Mouse (Mus musculus): ENCODE results near the gene Kiz. TPM values are rescaled to one million over a fixed set of nuclear protein-coding genes. Genes with fewer than 3 reads are reported as not detected.

Kiz gene
- polyA plus RNA-seq, 1 experiment from 2014 or later = 27.9 TPM

- H3K4me2 ChIP-seq (ENCODE audit: low read length) = peak overlapping the region; percentile 49
- peaks cover 37% of the 10 kb centered on the region for H3K27me3 ChIP-seq (ENCODE audit: control insufficient read depth, insufficient read depth, low read depth, low read length)
- peak overlapping the region; percentile 83 for H3K27ac ChIP-seq (ENCODE audit: low read length)
- no peaks in the 10 kb centered on the region for H3K9me3 ChIP-seq (replicated peaks; ENCODE audit: control insufficient read depth, low read length, poor library complexity, severe bottlenecking)
- no peak for ATAC-seq
- H3K36me3 ChIP-seq (ENCODE audit: control insufficient read depth, insufficient read depth, low read length) = no peaks in the 10 kb centered on the region
- 2% methylated on average over 31 of the region's 31 CpGs for WGBS
- H3K4me1 ChIP-seq (ENCODE audit: control insufficient read depth, insufficient read depth, low read length) = peaks cover 4% of the 10 kb centered on the region; the same call in 1 of the 2 replicates
- peak overlapping the region; percentile 58; the same call in 1 of the 2 replicates for H3K9ac ChIP-seq (ENCODE audit: low read depth, low read length)
- peak overlapping the region; percentile 4; the same call in 1 of the 2 replicates for H3K4me3 ChIP-seq (ENCODE audit: low read depth, low read length)
These were observed 22.2 kb upstream of the Kiz start for GRCm38 (mm10) chr2:146833222-146834063.

- peaks cover 4% of the 10 kb centered on the region; the same call in 1 of the 2 replicates for H3K4me1 ChIP-seq (ENCODE audit: control insufficient read depth, insufficient read depth, low read length)
- H3K9ac ChIP-seq (ENCODE audit: low read depth, low read length) = peak overlapping the region; percentile 58
- WGBS = 1% methylated on average over 5 of the region's 5 CpGs
- H3K4me2 ChIP-seq (ENCODE audit: low read length) = peak overlapping the region; percentile 49
- ATAC-seq = no peak
- H3K27ac ChIP-seq (ENCODE audit: low read length) = peak overlapping the region; percentile 83
- peak overlapping the region; percentile 28 for H3K4me3 ChIP-seq (ENCODE audit: low read depth, low read length)
- H3K36me3 ChIP-seq (ENCODE audit: control insufficient read depth, insufficient read depth, low read length) = no peaks in the 10 kb centered on the region
- peaks cover 37% of the 10 kb centered on the region for H3K27me3 ChIP-seq (ENCODE audit: control insufficient read depth, insufficient read depth, low read depth, low read length)
- no peaks in the 10 kb centered on the region for H3K9me3 ChIP-seq (replicated peaks; ENCODE audit: control insufficient read depth, low read length, poor library complexity, severe bottlenecking)
These were observed 21.7 kb upstream of the Kiz start for GRCm38 (mm10) chr2:146834064-146834313.

- H3K36me3 ChIP-seq (ENCODE audit: control insufficient read depth, insufficient read depth, low read length) = no peaks in the 10 kb centered on the region
- no peaks in the 10 kb centered on the region for H3K9me3 ChIP-seq (replicated peaks; ENCODE audit: control insufficient read depth, low read length, poor library complexity, severe bottlenecking)
- peak overlapping the region; percentile 49 for H3K4me2 ChIP-seq (ENCODE audit: low read length)
- WGBS = under 1% methylated on average over 63 of the region's 63 CpGs
- peak; percentile 59 for ATAC-seq
- peaks cover 4% of the 10 kb centered on the region; the same call in 1 of the 2 replicates for H3K4me1 ChIP-seq (ENCODE audit: control insufficient read depth, insufficient read depth, low read length)
- H3K27ac ChIP-seq (ENCODE audit: low read length) = peak overlapping the region; percentile 83
- peak overlapping the region; percentile 28 for H3K4me3 ChIP-seq (ENCODE audit: low read depth, low read length)
- peaks cover 34% of the 10 kb centered on the region for H3K27me3 ChIP-seq (ENCODE audit: control insufficient read depth, insufficient read depth, low read depth, low read length)
- peak overlapping the region; percentile 58 for H3K9ac ChIP-seq (ENCODE audit: low read depth, low read length)
These were observed 21.1 kb upstream of the Kiz start for GRCm38 (mm10) chr2:146834314-146835201.

- H3K9me3 ChIP-seq (replicated peaks; ENCODE audit: control insufficient read depth, low read length, poor library complexity, severe bottlenecking) = no peaks in the 10 kb centered on the region
- peaks cover 4% of the 10 kb centered on the region; the same call in 1 of the 2 replicates for H3K4me1 ChIP-seq (ENCODE audit: control insufficient read depth, insufficient read depth, low read length)
- H3K27ac ChIP-seq (ENCODE audit: low read length) = peak overlapping the region; percentile 83
- no peaks in the 10 kb centered on the region for H3K36me3 ChIP-seq (ENCODE audit: control insufficient read depth, insufficient read depth, low read length)
- 0 out of 2 replicates have a peak, but pooled peaks have one; percentile 20 for ATAC-seq
- H3K9ac ChIP-seq (ENCODE audit: low read depth, low read length) = peak overlapping the region; percentile 58
- H3K27me3 ChIP-seq (ENCODE audit: control insufficient read depth, insufficient read depth, low read depth, low read length) = peaks cover 29% of the 10 kb centered on the region
- peak overlapping the region; percentile 28 for H3K4me3 ChIP-seq (ENCODE audit: low read depth, low read length)
- WGBS = 5% methylated on average over 20 of the region's 20 CpGs
- H3K4me2 ChIP-seq (ENCODE audit: low read length) = peak overlapping the region; percentile 49
These were observed 20.2 kb upstream of the Kiz start for GRCm38 (mm10) chr2:146835241-146835990.

GRCm38 (mm10) chr2:146836246-146836645 is 19.4 kb upstream of the Kiz start:
- ATAC-seq = no peak
- Histone ChIP-seq H3K9me3 (replicated peaks; ENCODE audit: control insufficient read depth, low read length, poor library complexity, severe bottlenecking) (no peaks in the 10 kb centered on the region), H3K36me3 (ENCODE audit: control insufficient read depth, insufficient read depth, low read length) (no peaks in the 10 kb centered on the region), H3K9ac (ENCODE audit: low read depth, low read length) (peak overlapping the region; percentile 20), H3K4me2 (ENCODE audit: low read length) (peak overlapping the region; percentile 36), H3K4me1 (ENCODE audit: control insufficient read depth, insufficient read depth, low read length) (peaks cover 4% of the 10 kb centered on the region; the same call in 1 of the 2 replicates), H3K27me3 (ENCODE audit: control insufficient read depth, insufficient read depth, low read depth, low read length) (peaks cover 30% of the 10 kb centered on the region), H3K27ac (ENCODE audit: low read length) (peak overlapping the region; percentile 83), H3K4me3 (ENCODE audit: low read depth, low read length) (peak overlapping the region; percentile 2; the same call in 1 of the 2 replicates)
- WGBS = 6% methylated on average over 13 of the region's 13 CpGs

GRCm38 (mm10) chr2:146836871-146837550 is 18.7 kb upstream of the Kiz start:
- Histone ChIP-seq H3K27ac (ENCODE audit: low read length) (peak overlapping the region; percentile 83), H3K4me3 (ENCODE audit: low read depth, low read length) (peak overlapping the region; percentile 1; the same call in 1 of the 2 replicates), H3K36me3 (ENCODE audit: control insufficient read depth, insufficient read depth, low read length) (no peaks in the 10 kb centered on the region), H3K4me2 (ENCODE audit: low read length) (peak overlapping the region; percentile 36), H3K4me1 (ENCODE audit: control insufficient read depth, insufficient read depth, low read length) (peaks cover 4% of the 10 kb centered on the region; the same call in 1 of the 2 replicates), H3K9ac (ENCODE audit: low read depth, low read length) (no peak overlapping the region; the same call in 1 of the 2 replicates), H3K27me3 (ENCODE audit: control insufficient read depth, insufficient read depth, low read depth, low read length) (peaks cover 38% of the 10 kb centered on the region), H3K9me3 (replicated peaks; ENCODE audit: control insufficient read depth, low read length, poor library complexity, severe bottlenecking) (no peaks in the 10 kb centered on the region)
- 7% methylated on average over 17 of the region's 17 CpGs for WGBS
- no peak for ATAC-seq

- WGBS = 0% methylated on average over 1 of the region's 1 CpGs
- peaks cover 37% of the 10 kb centered on the region for H3K27me3 ChIP-seq (ENCODE audit: control insufficient read depth, insufficient read depth, low read depth, low read length)
- H3K27ac ChIP-seq (ENCODE audit: low read length) = peak overlapping the region; percentile 83
- ATAC-seq = no peak
- no peaks in the 10 kb centered on the region for H3K9me3 ChIP-seq (replicated peaks; ENCODE audit: control insufficient read depth, low read length, poor library complexity, severe bottlenecking)
- H3K4me2 ChIP-seq (ENCODE audit: low read length) = peak overlapping the region; percentile 36
- H3K4me3 ChIP-seq (ENCODE audit: low read depth, low read length) = no peak overlapping the region
- H3K36me3 ChIP-seq (ENCODE audit: control insufficient read depth, insufficient read depth, low read length) = no peaks in the 10 kb centered on the region
- H3K4me1 ChIP-seq (ENCODE audit: control insufficient read depth, insufficient read depth, low read length) = peaks cover 4% of the 10 kb centered on the region; the same call in 1 of the 2 replicates
- H3K9ac ChIP-seq (ENCODE audit: low read depth, low read length) = peak overlapping the region; percentile 26; the same call in 1 of the 2 replicates
These were observed 18.0 kb upstream of the Kiz start for GRCm38 (mm10) chr2:146837653-146838052.

Measured in midbrain, embryonic 16.5 days (tissue).